Comparison of ENCODE assay signal across 8 mouse cellular contexts in the genomic region with DNA sequence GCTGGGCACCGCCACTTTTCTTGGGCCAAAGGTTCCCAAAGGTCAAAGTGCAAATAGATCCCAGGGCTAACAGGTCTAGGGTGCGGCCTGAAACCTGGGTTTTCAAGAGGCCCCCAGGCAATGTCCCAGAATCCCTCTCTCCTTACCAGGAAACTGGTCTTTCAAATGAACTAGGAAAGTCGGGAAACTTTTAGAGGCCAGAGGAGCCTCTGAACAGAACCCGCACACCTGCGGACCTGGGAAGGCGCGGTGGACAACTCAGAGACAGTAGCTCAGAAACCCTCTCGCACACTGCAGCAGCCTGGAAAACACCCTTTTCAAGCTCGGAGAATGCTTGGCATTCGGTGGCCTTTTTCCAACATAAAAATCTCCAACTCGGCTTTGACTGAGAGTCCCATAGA. TPM values are rescaled to one million over a fixed set of nuclear protein-coding genes. Genes with fewer than 3 reads are reported as not detected.
DNase-seq lines count a peak whose midpoint lies in the region; ATAC-seq and TF ChIP-seq lines count a peak whose summit lies in the region.

No protein-coding gene starts in this region.

- peak; percentile 8 for DNase-seq in ovary, postnatal 36 days (ENCODE audit: low spot score)
- DNase-seq in ovary, postnatal 10 days (ENCODE audit: low spot score): no peak
- DNase-seq in lung, adult 18-20 months: peak; percentile 46 to 57
- peak; percentile 83 for DNase-seq in yolk sac, embryonic 10.5 days (ENCODE audit: low spot score)

- H3K9me3 ChIP-seq in forebrain, embryonic 12.5 days: no peaks in the 10 kb centered on the region
- H3K9me3 ChIP-seq in intestine, postnatal 0 days (ENCODE audit: control insufficient read depth): no peaks in the 10 kb centered on the region

- peak overlapping the region; percentile 87 for H3K4me2 ChIP-seq in forebrain, embryonic 12.5 days
- peak overlapping the region; percentile 72 for H3K4me2 ChIP-seq in intestine, postnatal 0 days (replicated peaks; ENCODE audit: low read depth)

- H3K4me1 ChIP-seq in forebrain, embryonic 12.5 days: peaks cover 35% of the 10 kb centered on the region
- H3K4me1 ChIP-seq in intestine, postnatal 0 days (replicated peaks; ENCODE audit: control insufficient read depth, insufficient read depth, low read length): no peaks in the 10 kb centered on the region

- peak overlapping the region; percentile 49 for H3K4me3 ChIP-seq in forebrain, embryonic 12.5 days (replicated peaks)
- peak overlapping the region; percentile 74 for H3K4me3 ChIP-seq in intestine, postnatal 0 days (ENCODE audit: low read depth, low read length)

- no peak for TF ChIP-seq CTCF in intestine, postnatal 0 days (IDR thresholded peaks at IDR 0.05; ENCODE audit: low read depth)

- 9% methylated on average over 11 of the region's 11 CpGs for WGBS in forebrain, embryonic 12.5 days
- 13% methylated on average over 11 of the region's 11 CpGs for WGBS in intestine, postnatal 0 days

- H3K27ac ChIP-seq in forebrain, embryonic 12.5 days: no peak overlapping the region
- peak overlapping the region; percentile 99 for H3K27ac ChIP-seq in intestine, postnatal 0 days (ENCODE audit: low read depth, low read length)

- no peak overlapping the region for H3K9ac ChIP-seq in forebrain, embryonic 12.5 days
- peak overlapping the region; percentile 87 for H3K9ac ChIP-seq in intestine, postnatal 0 days (ENCODE audit: low read depth, low read length)

- H3K36me3 ChIP-seq in forebrain, embryonic 12.5 days (replicated peaks): no peaks in the 10 kb centered on the region
- no peaks in the 10 kb centered on the region for H3K36me3 ChIP-seq in intestine, postnatal 0 days (ENCODE audit: control insufficient read depth, insufficient read depth)

- peaks cover 37% of the 10 kb centered on the region for H3K27me3 ChIP-seq in forebrain, embryonic 12.5 days
- no peaks in the 10 kb centered on the region for H3K27me3 ChIP-seq in intestine, postnatal 0 days (replicated peaks; ENCODE audit: control insufficient read depth, insufficient read depth, low read length)

- ATAC-seq in forebrain, embryonic 12.5 days (ENCODE audit: low FRiP score): no peak
- peak; percentile 65 for ATAC-seq in intestine, postnatal 0 days
- ATAC-seq in cerebellum, adult (ENCODE audit: insufficient number of reproducible peaks, low FRiP score, low TSS enrichment): no peak
- no peak for ATAC-seq in megakaryocyte progenitor cell, adult 5-6 weeks (replicated peaks; ENCODE audit: poor library complexity)

RNA-seq across cellular contexts. Expression of a gene that starts 1.0 kb away (rescaled TPM):
- 31.0 and 31.3 TPM in 2 replicates for polyA plus RNA-seq in forebrain, embryonic 12.5 days (2016; fragmentation: Nextera tagmentation; extraction: Ambion mirVana)
- polyA plus RNA-seq in intestine, postnatal 0 days (2015; fragmentation: Nextera tagmentation; extraction: Ambion mirVana): 26.2 and 28.5 TPM in 2 replicates
- 2.5 and 2.7 TPM in 2 replicates for total RNA-seq in megakaryocyte progenitor cell, adult 5-6 weeks (2015)
- 3.5 TPM in 2 replicates for total RNA-seq in megakaryocyte progenitor cell, adult 5-6 weeks (2017)

RNA-seq across cellular contexts. Expression of a gene that starts 56.6 kb away (rescaled TPM):
- polyA plus RNA-seq in forebrain, embryonic 12.5 days (2016; fragmentation: Nextera tagmentation; extraction: Ambion mirVana): 52.2 and 57.2 TPM in 2 replicates
- 18.9 and 21.1 TPM in 2 replicates for polyA plus RNA-seq in intestine, postnatal 0 days (2015; fragmentation: Nextera tagmentation; extraction: Ambion mirVana)
- total RNA-seq in megakaryocyte progenitor cell, adult 5-6 weeks (2015): 28.2 and 30.0 TPM in 2 replicates
- 13.0 and 15.3 TPM in 2 replicates for total RNA-seq in megakaryocyte progenitor cell, adult 5-6 weeks (2017)
